Mouse (Mus musculus): ENCODE results near the gene Olfr1085.
"Not testable (repeated sequence)": the region's sequence is repeated elsewhere in the genome, so short reads cannot be mapped to it uniquely, and the experiment has no call there.

Olfr1085 gene

GRCm38 (mm10) chr2:86661919-86662318 is at the start of gene Olfr1085:
Gene Olfr1085 (minus strand): TSS chr2:86662019.
- no peak for DNase-seq (ENCODE audit: low spot score)

GRCm38 (mm10) chr2:86698295-86698694 is 36.5 kb upstream of the Olfr1085 start, which contains the start of gene Olfr1087:
Gene Olfr1087 (minus strand): TSS chr2:86698395.
- DNase-seq (ENCODE audit: low spot score) = no peak

- DNase-seq (ENCODE audit: low spot score) = no peak
These were observed 18.2 kb upstream of the Olfr1085 start, which contains the start of gene Olfr1086 for GRCm38 (mm10) chr2:86679992-86680391. Gene Olfr1086 (minus strand): TSS chr2:86680092.

GRCm38 (mm10) chr2:86639625-86640024 is 22.2 kb downstream of the Olfr1085 start, which contains the start of gene Olfr1084:
Gene Olfr1084 (minus strand): TSS chr2:86639725.
- not testable (repeated sequence) for DNase-seq (ENCODE audit: low spot score)
